Mouse (Mus musculus) liver, adult 2 months (tissue): ENCODE measurements around the gene Zfp277.

Experiments
- CTCF ChIP-seq: fragments of 200-500 bp; IDR thresholded peaks from 2 replicates; pipeline ENCODE4 v1.5.1; 2011; ENCODE audit warnings: low read depth, low read length, control low read depth
- POLR2A ChIP-seq: fragments of 200-500 bp; IDR thresholded peaks from 2 replicates; pipeline ENCODE4 v1.6.1; 2011; ENCODE audit warnings: low read length, control low read depth; ENCODE audit not compliant: insufficient read depth; ENCODE audit errors: extremely low read depth

GRCm38 (mm10) chr12:40268313-40268712, 177.4 kb downstream of the Zfp277 start:
- TF ChIP-seq POLR2A (no peak), CTCF (no peak)
